Mouse (Mus musculus): Measurements from ENCODE around the gene Mtmr1. TPM values are rescaled to one million over a fixed set of nuclear protein-coding genes. Genes with fewer than 3 reads are reported as not detected.

The Mtmr1 gene
- polyA plus RNA-seq, 1 experiment from 2014 or later, result 26.0 TPM

DNA sequence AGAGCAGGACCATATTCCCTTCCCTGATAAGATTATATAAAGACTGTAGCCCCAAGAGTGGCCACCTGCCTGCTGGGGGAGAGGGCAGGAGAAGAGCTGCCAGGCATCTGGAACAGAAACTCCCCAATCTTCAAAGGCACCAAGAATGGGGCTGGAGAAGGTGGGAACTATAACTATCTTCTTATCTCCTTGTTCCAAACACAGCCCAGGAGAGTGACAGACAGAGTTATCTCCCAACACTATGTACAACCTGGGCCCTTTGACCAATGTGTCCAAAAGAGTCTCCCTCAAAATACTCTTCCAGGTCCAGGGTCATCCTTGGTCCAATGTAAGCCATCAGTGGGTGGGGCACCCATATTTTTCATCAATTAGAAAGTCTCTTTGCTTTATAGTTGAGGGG lies 62.9 kb downstream of the Mtmr1 start:
- H3K27me3 ChIP-seq (ENCODE audit: control insufficient read depth, insufficient read depth, low read length), result no peaks in the 10 kb centered on the region
- no peak overlapping the region for H3K9ac ChIP-seq (replicated peaks; ENCODE audit: low read depth, low read length)
- H3K9me3 ChIP-seq (ENCODE audit: control insufficient read depth, low read length), result no peaks in the 10 kb centered on the region
- ATAC-seq (ENCODE audit: low read depth), result no peak
- no peak overlapping the region for H3K4me3 ChIP-seq (ENCODE audit: low read depth, low read length)
- H3K27ac ChIP-seq (ENCODE audit: low read depth, low read length), result no peak overlapping the region
- H3K4me2 ChIP-seq (ENCODE audit: low read depth, low read length), result no peak overlapping the region
- no peaks in the 10 kb centered on the region for H3K4me1 ChIP-seq (ENCODE audit: control insufficient read depth, insufficient read depth, low read length)
- H3K36me3 ChIP-seq (ENCODE audit: control insufficient read depth, insufficient read depth, low read length), result no peaks in the 10 kb centered on the region

DNA sequence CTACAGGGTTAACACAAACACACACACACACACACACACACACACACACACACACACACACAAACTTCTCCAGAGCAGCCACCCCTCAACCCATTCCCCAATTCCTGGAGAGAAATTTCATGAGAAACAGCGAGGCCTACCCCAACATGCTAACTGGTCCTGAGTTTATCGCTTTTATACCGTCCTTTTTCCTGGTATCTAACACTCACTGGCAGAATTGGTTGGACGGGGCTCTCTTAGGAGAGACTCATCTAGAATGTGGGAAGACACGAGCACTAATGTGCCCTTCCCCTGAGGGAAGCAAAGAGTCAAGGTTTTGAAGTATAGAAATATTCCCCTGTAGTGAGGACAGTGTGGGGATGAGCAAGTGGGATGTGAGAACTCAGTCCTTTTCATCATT lies 66.3 kb downstream of the Mtmr1 start:
- Histone ChIP-seq H3K36me3 (ENCODE audit: control insufficient read depth, insufficient read depth, low read length) (no peaks in the 10 kb centered on the region), H3K9me3 (ENCODE audit: control insufficient read depth, low read length) (no peaks in the 10 kb centered on the region), H3K4me3 (ENCODE audit: low read depth, low read length) (no peak overlapping the region), H3K4me2 (ENCODE audit: low read depth, low read length) (no peak overlapping the region), H3K9ac (replicated peaks; ENCODE audit: low read depth, low read length) (no peak overlapping the region), H3K4me1 (ENCODE audit: control insufficient read depth, insufficient read depth, low read length) (no peaks in the 10 kb centered on the region), H3K27ac (ENCODE audit: low read depth, low read length) (no peak overlapping the region), H3K27me3 (ENCODE audit: control insufficient read depth, insufficient read depth, low read length) (no peaks in the 10 kb centered on the region)
- no peak for ATAC-seq (ENCODE audit: low read depth)
- 87% methylated on average over 5 of the region's 5 CpGs for WGBS

DNA sequence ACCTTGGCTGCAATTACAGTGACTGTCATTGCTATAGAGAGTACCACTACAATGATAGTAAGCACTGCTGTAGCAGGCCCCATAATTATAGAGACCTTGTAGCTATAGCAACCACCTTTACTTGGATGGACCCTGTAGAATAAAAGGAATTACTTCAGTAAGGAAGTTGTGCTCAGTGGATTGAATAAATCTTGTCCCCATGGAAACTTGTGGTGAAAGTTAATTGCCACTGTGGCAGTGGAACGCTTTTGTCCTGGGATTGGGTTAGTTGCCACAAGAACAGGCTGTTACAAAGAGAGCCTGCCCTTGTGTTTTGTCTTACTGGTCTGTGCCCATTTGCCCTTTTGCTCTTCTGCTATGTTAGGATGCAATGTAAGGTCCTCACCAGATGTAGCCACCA lies 69.9 kb downstream of the Mtmr1 start:
- no peaks in the 10 kb centered on the region; the same call in 1 of the 2 replicates for H3K36me3 ChIP-seq (ENCODE audit: control insufficient read depth, insufficient read depth, low read length)
- no peaks in the 10 kb centered on the region for H3K27me3 ChIP-seq (ENCODE audit: control insufficient read depth, insufficient read depth, low read length)
- 9% methylated on average over 1 of the region's 1 CpGs for WGBS
- no peaks in the 10 kb centered on the region for H3K4me1 ChIP-seq (ENCODE audit: control insufficient read depth, insufficient read depth, low read length)
- no peak overlapping the region for H3K27ac ChIP-seq (ENCODE audit: low read depth, low read length)
- peak; percentile 68; the same call in 1 of the 2 replicates for ATAC-seq (ENCODE audit: low read depth)
- H3K4me3 ChIP-seq (ENCODE audit: low read depth, low read length), result no peak overlapping the region
- no peak overlapping the region for H3K9ac ChIP-seq (replicated peaks; ENCODE audit: low read depth, low read length)
- no peaks in the 10 kb centered on the region for H3K9me3 ChIP-seq (ENCODE audit: control insufficient read depth, low read length)
- no peak overlapping the region for H3K4me2 ChIP-seq (ENCODE audit: low read depth, low read length)

DNA sequence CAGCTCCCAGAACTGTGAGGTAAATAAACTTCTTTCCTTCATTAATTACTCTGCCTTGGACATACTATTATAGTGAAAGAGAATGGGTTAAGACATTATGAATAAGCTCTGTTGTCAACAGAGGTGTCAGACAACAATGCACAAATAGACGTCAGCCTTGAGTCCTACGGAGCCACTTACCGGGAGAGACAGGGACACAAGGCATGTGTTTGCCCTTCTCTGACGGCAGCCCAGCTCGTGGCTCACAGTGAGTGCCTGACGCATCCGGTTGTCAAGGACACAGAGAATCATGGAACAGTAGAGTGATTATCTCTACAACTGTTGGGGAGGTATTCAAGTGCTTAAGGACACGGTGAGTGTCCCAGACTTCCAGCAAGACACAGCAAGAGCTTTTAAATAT lies 70.3 kb downstream of the Mtmr1 start:
- Histone ChIP-seq H3K4me2 (ENCODE audit: low read depth, low read length) (no peak overlapping the region), H3K36me3 (ENCODE audit: control insufficient read depth, insufficient read depth, low read length) (no peaks in the 10 kb centered on the region; the same call in 1 of the 2 replicates), H3K4me3 (ENCODE audit: low read depth, low read length) (no peak overlapping the region), H3K4me1 (ENCODE audit: control insufficient read depth, insufficient read depth, low read length) (no peaks in the 10 kb centered on the region), H3K27me3 (ENCODE audit: control insufficient read depth, insufficient read depth, low read length) (no peaks in the 10 kb centered on the region), H3K27ac (ENCODE audit: low read depth, low read length) (no peak overlapping the region), H3K9ac (replicated peaks; ENCODE audit: low read depth, low read length) (no peak overlapping the region), H3K9me3 (ENCODE audit: control insufficient read depth, low read length) (no peaks in the 10 kb centered on the region)
- WGBS, result 29% methylated on average over 8 of the region's 8 CpGs
- no peak; the same call in 1 of the 2 replicates for ATAC-seq (ENCODE audit: low read depth)

DNA sequence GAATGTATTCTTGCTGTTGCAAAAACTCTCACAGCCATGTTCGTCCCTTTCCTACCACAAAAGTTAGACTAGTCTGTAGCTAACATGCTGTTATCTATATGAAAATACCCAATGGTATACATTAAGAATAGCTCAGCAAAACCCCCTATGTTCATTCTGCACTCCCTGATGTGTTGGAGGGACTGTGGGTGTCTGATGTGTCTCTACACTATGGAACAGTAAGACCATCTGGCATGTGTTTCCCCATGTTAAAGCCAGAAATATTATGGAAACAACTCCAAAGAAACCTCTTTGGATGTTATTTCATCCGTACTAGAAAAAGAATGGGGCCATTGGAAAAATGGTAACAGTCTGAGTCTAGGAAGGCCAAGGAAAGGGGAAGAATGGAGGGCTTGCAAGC lies 71.0 kb downstream of the Mtmr1 start:
- no peak overlapping the region for H3K4me2 ChIP-seq (ENCODE audit: low read depth, low read length)
- H3K27ac ChIP-seq (ENCODE audit: low read depth, low read length), result no peak overlapping the region
- WGBS, result 95% methylated on average over 2 of the region's 2 CpGs
- no peak for ATAC-seq (ENCODE audit: low read depth)
- no peak overlapping the region for H3K4me3 ChIP-seq (ENCODE audit: low read depth, low read length)
- H3K4me1 ChIP-seq (ENCODE audit: control insufficient read depth, insufficient read depth, low read length), result no peaks in the 10 kb centered on the region
- H3K9me3 ChIP-seq (ENCODE audit: control insufficient read depth, low read length), result no peaks in the 10 kb centered on the region
- H3K9ac ChIP-seq (replicated peaks; ENCODE audit: low read depth, low read length), result no peak overlapping the region
- no peaks in the 10 kb centered on the region for H3K27me3 ChIP-seq (ENCODE audit: control insufficient read depth, insufficient read depth, low read length)
- no peaks in the 10 kb centered on the region; the same call in 1 of the 2 replicates for H3K36me3 ChIP-seq (ENCODE audit: control insufficient read depth, insufficient read depth, low read length)

DNA sequence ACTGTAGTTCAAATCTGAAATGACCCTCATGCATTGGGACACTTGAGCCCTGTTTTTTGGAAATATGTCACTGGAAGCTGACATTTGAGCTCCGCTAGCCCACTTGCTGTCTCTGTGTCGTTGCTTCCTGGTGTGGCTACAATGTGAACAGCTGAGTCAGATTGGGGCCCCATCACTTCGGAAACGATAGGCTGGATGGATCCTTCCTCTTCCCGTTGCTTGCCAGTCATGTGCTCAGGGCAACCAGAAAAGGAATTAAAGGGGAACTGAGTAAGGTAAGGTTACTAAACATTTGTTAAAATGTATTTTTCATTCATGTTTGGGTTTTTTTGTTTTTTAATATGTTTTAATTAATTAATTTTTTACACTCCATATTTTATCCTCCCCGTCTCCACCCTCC lies 74.9 kb downstream of the Mtmr1 start:
- Histone ChIP-seq H3K27ac (ENCODE audit: low read depth, low read length) (no peak overlapping the region), H3K36me3 (ENCODE audit: control insufficient read depth, insufficient read depth, low read length) (no peaks in the 10 kb centered on the region; the same call in 1 of the 2 replicates), H3K4me3 (ENCODE audit: low read depth, low read length) (no peak overlapping the region), H3K9me3 (ENCODE audit: control insufficient read depth, low read length) (no peaks in the 10 kb centered on the region), H3K4me2 (ENCODE audit: low read depth, low read length) (no peak overlapping the region), H3K4me1 (ENCODE audit: control insufficient read depth, insufficient read depth, low read length) (no peaks in the 10 kb centered on the region), H3K27me3 (ENCODE audit: control insufficient read depth, insufficient read depth, low read length) (no peaks in the 10 kb centered on the region), H3K9ac (replicated peaks; ENCODE audit: low read depth, low read length) (no peak overlapping the region)
- no peak for ATAC-seq (ENCODE audit: low read depth)
- WGBS, result 95% methylated on average over 6 of the region's 6 CpGs

DNA sequence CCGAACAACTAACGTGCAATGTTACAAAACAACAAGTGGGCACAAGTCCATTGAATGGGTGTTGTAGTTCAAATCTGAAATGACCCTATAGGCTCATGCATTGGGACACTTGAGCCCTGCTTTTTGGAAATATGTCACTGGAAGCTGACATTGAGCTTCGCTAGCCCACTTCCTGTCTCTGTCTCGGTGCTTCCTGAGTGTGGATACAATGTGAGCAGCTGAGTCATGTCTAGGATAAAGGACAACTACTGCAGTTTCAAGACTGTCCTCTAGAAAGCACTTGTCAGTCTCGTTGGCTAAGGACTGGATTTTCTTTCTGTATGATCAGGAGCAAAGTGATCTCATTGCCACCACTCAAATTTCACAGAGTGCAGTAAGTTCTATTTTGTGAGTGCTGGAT lies 78.4 kb downstream of the Mtmr1 start:
- no peak for ATAC-seq (ENCODE audit: low read depth)
- H3K9ac ChIP-seq (replicated peaks; ENCODE audit: low read depth, low read length), result no peak overlapping the region
- no peak overlapping the region for H3K4me2 ChIP-seq (ENCODE audit: low read depth, low read length)
- no peak overlapping the region for H3K27ac ChIP-seq (ENCODE audit: low read depth, low read length)
- H3K4me3 ChIP-seq (ENCODE audit: low read depth, low read length), result no peak overlapping the region
- no peaks in the 10 kb centered on the region for H3K4me1 ChIP-seq (ENCODE audit: control insufficient read depth, insufficient read depth, low read length)
- WGBS, result 84% methylated on average over 5 of the region's 5 CpGs
- H3K36me3 ChIP-seq (ENCODE audit: control insufficient read depth, insufficient read depth, low read length), result no peaks in the 10 kb centered on the region; the same call in 1 of the 2 replicates
- H3K9me3 ChIP-seq (ENCODE audit: control insufficient read depth, low read length), result no peaks in the 10 kb centered on the region
- no peaks in the 10 kb centered on the region for H3K27me3 ChIP-seq (ENCODE audit: control insufficient read depth, insufficient read depth, low read length)

DNA sequence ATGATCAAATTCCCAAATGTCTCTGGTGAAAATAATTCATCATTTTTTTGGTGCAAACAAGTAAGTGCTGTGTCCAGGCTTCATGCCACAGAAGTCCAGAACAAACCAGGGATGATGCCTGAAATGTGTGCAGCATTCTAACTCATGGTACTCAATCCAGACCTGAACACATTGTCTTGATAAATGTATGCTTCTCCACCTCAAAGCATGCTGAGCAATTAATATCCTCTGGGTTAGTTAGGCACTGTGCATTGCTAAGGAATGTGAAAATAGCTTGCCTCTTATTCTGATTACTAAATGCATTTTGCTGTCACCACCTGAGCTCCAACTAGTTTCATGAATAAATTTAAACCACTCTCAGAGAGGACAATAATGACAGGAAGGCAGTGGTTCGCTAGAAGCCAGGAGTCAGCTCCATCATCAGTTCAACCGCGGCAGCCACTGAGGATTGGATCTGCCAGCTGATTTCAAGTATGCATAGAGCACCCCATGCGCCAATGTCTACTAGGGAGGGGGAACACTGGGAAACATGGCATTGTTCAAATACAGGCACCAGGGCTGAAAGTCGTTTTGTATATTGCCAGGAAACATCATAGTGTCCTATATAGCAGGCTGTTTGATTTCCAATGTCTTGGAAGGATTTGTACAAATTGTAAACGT lies 91.6 kb downstream of the Mtmr1 start:
- 53% methylated on average over 6 of the region's 6 CpGs for WGBS
- ATAC-seq (ENCODE audit: low read depth), result no peak
- no peaks in the 10 kb centered on the region for H3K27me3 ChIP-seq (ENCODE audit: control insufficient read depth, insufficient read depth, low read length)
- no peak overlapping the region for H3K9ac ChIP-seq (replicated peaks; ENCODE audit: low read depth, low read length)
- H3K4me3 ChIP-seq (ENCODE audit: low read depth, low read length), result no peak overlapping the region
- no peaks in the 10 kb centered on the region for H3K9me3 ChIP-seq (ENCODE audit: control insufficient read depth, low read length)
- H3K4me2 ChIP-seq (ENCODE audit: low read depth, low read length), result no peak overlapping the region
- H3K27ac ChIP-seq (ENCODE audit: low read depth, low read length), result no peak overlapping the region
- H3K4me1 ChIP-seq (ENCODE audit: control insufficient read depth, insufficient read depth, low read length), result no peaks in the 10 kb centered on the region
- H3K36me3 ChIP-seq (ENCODE audit: control insufficient read depth, insufficient read depth, low read length), result no peaks in the 10 kb centered on the region

DNA sequence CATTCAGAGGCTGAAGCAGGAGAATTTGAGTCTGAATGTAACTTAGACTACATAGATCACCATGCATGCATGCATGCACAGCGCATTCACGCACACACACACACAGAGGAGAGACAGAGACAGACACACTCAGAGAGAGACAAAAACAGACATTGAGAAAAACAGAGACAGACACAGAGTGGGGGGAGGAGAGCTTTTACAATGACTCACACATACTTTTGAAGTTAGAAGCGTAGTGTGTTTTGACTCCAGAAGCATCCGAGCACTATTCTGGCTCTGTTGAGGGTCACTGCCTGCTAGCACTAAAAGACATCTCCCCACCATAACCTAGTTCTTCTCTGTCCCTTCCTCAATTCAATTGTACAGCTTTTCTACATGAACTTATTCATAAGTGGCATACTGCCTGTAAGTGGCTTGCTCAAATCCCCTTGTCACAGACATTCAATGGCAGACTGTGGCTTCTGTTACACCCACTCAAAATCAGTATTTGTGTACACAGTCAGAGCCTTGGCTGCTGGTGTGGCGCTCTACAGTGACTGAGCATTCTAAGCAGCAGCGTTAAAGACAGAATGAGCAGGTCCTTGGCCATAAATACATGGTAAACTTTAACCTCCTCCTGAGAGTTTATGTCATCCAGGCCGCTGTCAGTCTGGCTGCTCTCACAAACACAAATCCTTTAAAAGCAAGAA lies 99.7 kb downstream of the Mtmr1 start:
- WGBS, result 70% methylated on average over 7 of the region's 7 CpGs
- Histone ChIP-seq H3K9me3 (ENCODE audit: control insufficient read depth, low read length) (no peaks in the 10 kb centered on the region), H3K4me2 (ENCODE audit: low read depth, low read length) (no peak overlapping the region), H3K9ac (replicated peaks; ENCODE audit: low read depth, low read length) (no peak overlapping the region), H3K36me3 (ENCODE audit: control insufficient read depth, insufficient read depth, low read length) (no peaks in the 10 kb centered on the region), H3K27me3 (ENCODE audit: control insufficient read depth, insufficient read depth, low read length) (no peaks in the 10 kb centered on the region), H3K4me3 (ENCODE audit: low read depth, low read length) (no peak overlapping the region), H3K4me1 (ENCODE audit: control insufficient read depth, insufficient read depth, low read length) (no peaks in the 10 kb centered on the region), H3K27ac (ENCODE audit: low read depth, low read length) (no peak overlapping the region)
- ATAC-seq (ENCODE audit: low read depth), result no peak

Data from neural tube, embryonic 14.5 days (tissue).